Mouse (Mus musculus) forebrain, postnatal 0 days (tissue): ENCODE data around the gene Rab3a. TPM values are rescaled to one million over a fixed set of nuclear protein-coding genes. Genes with fewer than 3 reads are reported as not detected.

Experiments used
- ATAC-seq: fragments of 200-750 bp; cut with Nextera tagmentation; 2 replicates; pipeline ENCODE4 v1.8.0; 2017; ENCODE audit warnings: mild to moderate bottlenecking, moderate library complexity
- DNase-seq: peaks from one replicate; pipeline ENCODE4 v3.0.0-alpha.2; 2015
- H3K27ac ChIP-seq: fragments of 300-500 bp; sonication (generic); 2 replicates; pipeline ENCODE4 v1.5.1; 2014; ENCODE audit warnings: low read depth, mild to moderate bottlenecking, antibody characterized with exemption, low read length, moderate library complexity, mixed read lengths
- H3K27me3 ChIP-seq: fragments of 300-500 bp; sonication (generic); 2 replicates; pipeline ENCODE4 v1.6.1; 2014; ENCODE audit warnings: mild to moderate bottlenecking, low read length, mixed read lengths; ENCODE audit not compliant: insufficient read depth
- H3K36me3 ChIP-seq: fragments of 300-500 bp; sonication (generic); 2 replicates; pipeline ENCODE4 v1.6.1; 2014; ENCODE audit warnings: mild to moderate bottlenecking, moderate library complexity; ENCODE audit not compliant: insufficient read depth
- H3K4me1 ChIP-seq: fragments of 300-500 bp; sonication (generic); 2 replicates; pipeline ENCODE4 v1.6.1; 2014; ENCODE audit warnings: antibody characterized with exemption; ENCODE audit not compliant: insufficient read depth
- H3K4me2 ChIP-seq: fragments of 300-500 bp; sonication (generic); 2 replicates; pipeline ENCODE4 v1.6.1; 2014; ENCODE audit warnings: low read depth, mild to moderate bottlenecking, moderate library complexity
- H3K4me3 ChIP-seq: fragments of 300-500 bp; sonication (generic); 2 replicates; pipeline ENCODE4 v1.5.1; 2014; ENCODE audit warnings: low read depth, low read length, mixed read lengths
- H3K9ac ChIP-seq: fragments of 300-500 bp; sonication (generic); 2 replicates; pipeline ENCODE4 v1.6.1; 2014; ENCODE audit warnings: mild to moderate bottlenecking
- H3K9me3 ChIP-seq: fragments of 300-500 bp; sonication (generic); 2 replicates; pipeline ENCODE4 v1.6.1; 2016; ENCODE audit warnings: low read length
- CTCF ChIP-seq: sonication (generic); IDR thresholded peaks from 2 replicates; pipeline ENCODE4 v1.5.1; 2016; ENCODE audit warnings: antibody characterized with exemption, control low read depth, low read depth
- WGBS: fragments of 180-500 bp; shearing (Covaris S2); extraction: QIAGEN DNeasy Blood & Tissue Kit; methylation state at CpG from one replicate; pipeline ENCODE4 v1.1.7; 2014; 5-methylcytosine and 5-hydroxymethylcytosine counted together
- polyA plus RNA-seq: library from polyadenylated mRNA; unstranded; fragments of >200 nt; fragmentation: Nextera tagmentation; extraction: Ambion mirVana; gene quantifications from 2 replicates; pipeline ENCODE4 v1.2.1, GENCODE M21; 2015
- total RNA-seq: library from RNA; depleted of rRNA; stranded (reverse); fragments of >200 nt; gene quantifications from 2 replicates; pipeline ENCODE4 v1.2.3, GENCODE M21; 2014

Rab3a gene
- total and polyA plus RNA-seq, 2 experiments from 2014 or later: 499 to 673 TPM

GRCm38 (mm10) chr8:70773410-70773809 is 18.9 kb downstream of the Rab3a start:
- WGBS: 59% methylated on average over 5 of the region's 5 CpGs
- no peaks in the 10 kb centered on the region for H3K9me3 ChIP-seq
- H3K4me2 ChIP-seq: 0 out of 2 replicates have a peak overlapping the region, but pooled peaks have one; percentile 3
- peaks cover 22% of the 10 kb centered on the region for H3K4me1 ChIP-seq
- H3K27me3 ChIP-seq: no peaks in the 10 kb centered on the region
- no peak for TF ChIP-seq CTCF
- DNase-seq (no peak), ATAC-seq (no peak)
- no peak overlapping the region for H3K27ac ChIP-seq
- H3K36me3 ChIP-seq: peaks cover 62% of the 10 kb centered on the region
- no peak overlapping the region for H3K4me3 ChIP-seq
- peak overlapping the region; percentile 100 for H3K9ac ChIP-seq

- H3K27me3 ChIP-seq: no peaks in the 10 kb centered on the region
- 39% methylated on average over 9 of the region's 9 CpGs for WGBS
- H3K9me3 ChIP-seq: no peaks in the 10 kb centered on the region
- peaks cover 22% of the 10 kb centered on the region for H3K4me1 ChIP-seq
- ATAC-seq: no peak
- H3K9ac ChIP-seq: peak overlapping the region; percentile 100; the same call in 1 of the 2 replicates
- H3K27ac ChIP-seq: 0 out of 2 replicates have a peak overlapping the region, but pooled peaks have one; percentile 35
- H3K4me2 ChIP-seq: 0 out of 2 replicates have a peak overlapping the region, but pooled peaks have one; percentile 3
- DNase-seq: peak; percentile 71
- H3K4me3 ChIP-seq: no peak overlapping the region
- peaks cover 62% of the 10 kb centered on the region for H3K36me3 ChIP-seq
- no peak for TF ChIP-seq CTCF
These were observed 19.4 kb downstream of the Rab3a start for GRCm38 (mm10) chr8:70773833-70774232.

- DNase-seq (no peak), ATAC-seq (no peak)
- Histone ChIP-seq H3K27ac (no peak overlapping the region), H3K27me3 (no peaks in the 10 kb centered on the region), H3K36me3 (peaks cover 64% of the 10 kb centered on the region), H3K9ac (peak overlapping the region; percentile 100), H3K4me3 (no peak overlapping the region), H3K4me2 (0 out of 2 replicates have a peak overlapping the region, but pooled peaks have one; percentile 86), H3K9me3 (no peaks in the 10 kb centered on the region), H3K4me1 (peaks cover 22% of the 10 kb centered on the region)
- TF ChIP-seq CTCF: no peak
- 95% methylated on average over 18 of the region's 18 CpGs for WGBS
These were observed 20.3 kb downstream of the Rab3a start for GRCm38 (mm10) chr8:70774740-70775139.

- no peaks in the 10 kb centered on the region for H3K27me3 ChIP-seq
- H3K9ac ChIP-seq: peak overlapping the region; percentile 100
- peaks cover 64% of the 10 kb centered on the region for H3K36me3 ChIP-seq
- peak overlapping the region; percentile 86 for H3K4me2 ChIP-seq
- no peaks in the 10 kb centered on the region for H3K9me3 ChIP-seq
- DNase-seq (no peak), ATAC-seq (no peak)
- WGBS: 83% methylated on average over 5 of the region's 5 CpGs
- no peak for TF ChIP-seq CTCF
- H3K4me1 ChIP-seq: peaks cover 22% of the 10 kb centered on the region
- no peak overlapping the region for H3K27ac ChIP-seq
- H3K4me3 ChIP-seq: peak overlapping the region; percentile 88
These were observed 20.7 kb downstream of the Rab3a start for GRCm38 (mm10) chr8:70775227-70775626.

GRCm38 (mm10) chr8:70775851-70776495 is 21.5 kb downstream of the Rab3a start:
- H3K9me3 ChIP-seq: no peaks in the 10 kb centered on the region
- H3K9ac ChIP-seq: peak overlapping the region; percentile 100
- H3K27me3 ChIP-seq: no peaks in the 10 kb centered on the region
- DNase-seq (peak; percentile 61), ATAC-seq (peak; percentile 23)
- peaks cover 22% of the 10 kb centered on the region for H3K4me1 ChIP-seq
- 2% methylated on average over 34 of the region's 34 CpGs for WGBS
- peak overlapping the region; percentile 99 for H3K27ac ChIP-seq
- peak overlapping the region; percentile 88 for H3K4me3 ChIP-seq
- TF ChIP-seq CTCF: no peak
- H3K36me3 ChIP-seq: peaks cover 64% of the 10 kb centered on the region
- peak overlapping the region; percentile 86 for H3K4me2 ChIP-seq

- Histone ChIP-seq H3K9me3 (no peaks in the 10 kb centered on the region), H3K9ac (peak within 1 kb of the TSS; percentile 100), H3K4me1 (peaks cover 22% of the 10 kb centered on the region), H3K27me3 (no peaks in the 10 kb centered on the region), H3K4me3 (peak within 1 kb of the TSS; percentile 88), H3K36me3 (peaks cover 64% of the 10 kb centered on the region), H3K4me2 (peak within 1 kb of the TSS; percentile 86), H3K27ac (peak within 1 kb of the TSS; percentile 99)
- under 1% methylated on average over 88 of the region's 94 CpGs for WGBS
- ATAC-seq (peak; percentile 96), DNase-seq (peak; percentile 100)
- TF ChIP-seq CTCF: no peak
These were observed 22.3 kb downstream of the Rab3a start, which contains the start of gene Pik3r2 for GRCm38 (mm10) chr8:70776496-70777444. Pik3r2 (minus strand) TSS chr8:70776713.
